Mouse (Mus musculus) forebrain, embryonic 11.5 days (tissue): ENCODE measurements at regions not wholly inside any gene's neighbourhood (a gene's known extent, or its start where the extent isn't known, plus 50 kb on each side); places are given as distances from the start of the nearest gene placed in this dataset.

Experiments used
- ATAC-seq: fragments of 200-750 bp; cut with Nextera tagmentation; replicated peaks from 2 replicates; pipeline ENCODE4 v1.8.0; 2017; ENCODE audit warnings: moderate TSS enrichment; ENCODE audit not compliant: low FRiP score
- DNase-seq: peaks from one replicate; pipeline ENCODE4 v3.0.0-alpha.2; 2017; ENCODE audit warnings: low spot score
- H3K27ac ChIP-seq: fragments of 300-500 bp; sonication (generic); 2 replicates; pipeline ENCODE4 v1.5.1; 2014; ENCODE audit warnings: low read depth, low read length
- H3K27me3 ChIP-seq: fragments of 300-500 bp; sonication (generic); 2 replicates; pipeline ENCODE4 v1.6.1; 2014; ENCODE audit warnings: mild to moderate bottlenecking, low read length, mixed read lengths; ENCODE audit not compliant: control insufficient read depth, insufficient read depth
- H3K36me3 ChIP-seq: fragments of 300-500 bp; sonication (generic); 2 replicates; pipeline ENCODE4 v1.6.1; 2014; ENCODE audit warnings: mild to moderate bottlenecking, low read length, moderate library complexity, mixed read lengths; ENCODE audit not compliant: control insufficient read depth, insufficient read depth
- H3K4me1 ChIP-seq: fragments of 300-500 bp; sonication (generic); replicated peaks from 2 replicates; pipeline ENCODE4 v1.6.1; 2014; ENCODE audit warnings: low read length, mixed read lengths; ENCODE audit not compliant: control insufficient read depth, insufficient read depth
- H3K4me2 ChIP-seq: fragments of 300-500 bp; sonication (generic); 2 replicates; pipeline ENCODE4 v1.6.1; 2014; ENCODE audit warnings: low read depth, mild to moderate bottlenecking, low read length, moderate library complexity, mixed read lengths; ENCODE audit not compliant: severe bottlenecking
- H3K4me3 ChIP-seq: fragments of 300-500 bp; sonication (generic); 2 replicates; pipeline ENCODE4 v1.5.1; 2014; ENCODE audit warnings: low read depth, low read length
- H3K9ac ChIP-seq: fragments of 300-500 bp; sonication (generic); 2 replicates; pipeline ENCODE4 v1.6.1; 2014; ENCODE audit warnings: low read length
- H3K9me3 ChIP-seq: fragments of 300-500 bp; sonication (generic); 2 replicates; pipeline ENCODE4 v1.6.1; 2016; ENCODE audit warnings: low read length, mixed read lengths; ENCODE audit not compliant: control insufficient read depth
- WGBS: fragments of 180-500 bp; shearing (Covaris S2); extraction: QIAGEN DNeasy Blood & Tissue Kit; methylation state at CpG from one replicate; pipeline ENCODE4 v1.1.7; 2014; 5-methylcytosine and 5-hydroxymethylcytosine counted together

GRCm38 (mm10) chr8:64367906-64368305 is 161.8 kb upstream of the Tll1 start:
- H3K36me3 ChIP-seq: no peaks in the 10 kb centered on the region
- no peak overlapping the region for H3K4me2 ChIP-seq
- no peak for ATAC-seq
- H3K9ac ChIP-seq: no peak overlapping the region
- 90% methylated on average over 4 of the region's 4 CpGs for WGBS
- no peak for DNase-seq
- no peaks in the 10 kb centered on the region for H3K4me1 ChIP-seq
- H3K9me3 ChIP-seq: no peaks in the 10 kb centered on the region
- H3K27ac ChIP-seq: no peak overlapping the region
- H3K27me3 ChIP-seq: no peaks in the 10 kb centered on the region
- no peak overlapping the region for H3K4me3 ChIP-seq

- H3K9me3 ChIP-seq: no peaks in the 10 kb centered on the region
- H3K27ac ChIP-seq: no peak overlapping the region
- WGBS: 62% methylated on average over 9 of the region's 9 CpGs
- no peaks in the 10 kb centered on the region for H3K4me1 ChIP-seq
- no peak overlapping the region for H3K4me3 ChIP-seq
- no peak overlapping the region for H3K4me2 ChIP-seq
- ATAC-seq: no peak
- DNase-seq: no peak
- H3K36me3 ChIP-seq: no peaks in the 10 kb centered on the region
- no peak overlapping the region for H3K9ac ChIP-seq
- no peaks in the 10 kb centered on the region for H3K27me3 ChIP-seq
Observed at GRCm38 (mm10) chr8:64366974-64367266, 160.8 kb upstream of the Tll1 start.

GRCm38 (mm10) chr8:64366226-64366973 is 160.3 kb upstream of the Tll1 start:
- Histone ChIP-seq H3K27me3 (no peaks in the 10 kb centered on the region), H3K4me2 (no peak overlapping the region), H3K9me3 (no peaks in the 10 kb centered on the region), H3K4me3 (no peak overlapping the region), H3K9ac (no peak overlapping the region), H3K36me3 (no peaks in the 10 kb centered on the region), H3K4me1 (no peaks in the 10 kb centered on the region), H3K27ac (no peak overlapping the region)
- ATAC-seq (no peak), DNase-seq (no peak)
- WGBS: 84% methylated on average over 11 of the region's 11 CpGs

- WGBS: 92% methylated on average over 5 of the region's 5 CpGs
- no peaks in the 10 kb centered on the region for H3K36me3 ChIP-seq
- no peak overlapping the region for H3K4me2 ChIP-seq
- no peaks in the 10 kb centered on the region for H3K27me3 ChIP-seq
- no peaks in the 10 kb centered on the region for H3K4me1 ChIP-seq
- H3K27ac ChIP-seq: no peak overlapping the region
- no peak overlapping the region for H3K9ac ChIP-seq
- H3K4me3 ChIP-seq: no peak overlapping the region
- DNase-seq: no peak
- no peaks in the 10 kb centered on the region for H3K9me3 ChIP-seq
- ATAC-seq: no peak
Observed at GRCm38 (mm10) chr8:64357092-64357491, 151.0 kb upstream of the Tll1 start.

GRCm38 (mm10) chr8:64348082-64348646 is 142.1 kb upstream of the Tll1 start:
- no peak overlapping the region for H3K4me2 ChIP-seq
- ATAC-seq: no peak
- no peak overlapping the region for H3K9ac ChIP-seq
- H3K4me3 ChIP-seq: no peak overlapping the region
- no peak for DNase-seq
- no peaks in the 10 kb centered on the region for H3K27me3 ChIP-seq
- H3K4me1 ChIP-seq: no peaks in the 10 kb centered on the region
- H3K27ac ChIP-seq: no peak overlapping the region
- H3K9me3 ChIP-seq: no peaks in the 10 kb centered on the region
- WGBS: 53% methylated on average over 3 of the region's 3 CpGs
- no peaks in the 10 kb centered on the region for H3K36me3 ChIP-seq

- ATAC-seq (no peak), DNase-seq (no peak)
- Histone ChIP-seq H3K4me1 (no peaks in the 10 kb centered on the region), H3K4me3 (no peak overlapping the region), H3K9me3 (no peaks in the 10 kb centered on the region), H3K36me3 (no peaks in the 10 kb centered on the region), H3K27ac (no peak overlapping the region), H3K4me2 (no peak overlapping the region), H3K9ac (no peak overlapping the region), H3K27me3 (no peaks in the 10 kb centered on the region)
- 89% methylated on average over 2 of the region's 2 CpGs for WGBS
Observed at GRCm38 (mm10) chr8:64347490-64347889, 141.4 kb upstream of the Tll1 start.

- no peak overlapping the region for H3K4me3 ChIP-seq
- DNase-seq (no peak), ATAC-seq (no peak)
- no peaks in the 10 kb centered on the region for H3K36me3 ChIP-seq
- WGBS: 91% methylated on average over 5 of the region's 5 CpGs
- H3K27ac ChIP-seq: no peak overlapping the region
- no peak overlapping the region for H3K4me2 ChIP-seq
- no peaks in the 10 kb centered on the region for H3K4me1 ChIP-seq
- H3K27me3 ChIP-seq: no peaks in the 10 kb centered on the region
- no peaks in the 10 kb centered on the region for H3K9me3 ChIP-seq
- H3K9ac ChIP-seq: no peak overlapping the region
Observed at GRCm38 (mm10) chr8:64346428-64346827, 140.4 kb upstream of the Tll1 start.

GRCm38 (mm10) chr8:64344933-64345332 is 138.9 kb upstream of the Tll1 start:
- 93% methylated on average over 1 of the region's 1 CpGs for WGBS
- H3K9me3 ChIP-seq: no peaks in the 10 kb centered on the region
- no peak for DNase-seq

GRCm38 (mm10) chr8:64343600-64343999 is 137.5 kb upstream of the Tll1 start:
- Histone ChIP-seq H3K9me3 (no peaks in the 10 kb centered on the region), H3K27ac (no peak overlapping the region), H3K4me2 (no peak overlapping the region), H3K4me1 (no peaks in the 10 kb centered on the region), H3K4me3 (no peak overlapping the region), H3K36me3 (no peaks in the 10 kb centered on the region), H3K9ac (no peak overlapping the region), H3K27me3 (no peaks in the 10 kb centered on the region)
- no peak for ATAC-seq
- no peak for DNase-seq
- WGBS: 83% methylated on average over 7 of the region's 7 CpGs

More at GRCm38 (mm10) chr8:64344933-64345332, 138.9 kb upstream of the Tll1 start:
- Histone ChIP-seq H3K4me2 (no peak overlapping the region), H3K27ac (no peak overlapping the region), H3K36me3 (no peaks in the 10 kb centered on the region), H3K4me3 (no peak overlapping the region), H3K9ac (no peak overlapping the region), H3K4me1 (no peaks in the 10 kb centered on the region), H3K27me3 (no peaks in the 10 kb centered on the region)
- no peak for ATAC-seq
